In the genomic region with DNA sequence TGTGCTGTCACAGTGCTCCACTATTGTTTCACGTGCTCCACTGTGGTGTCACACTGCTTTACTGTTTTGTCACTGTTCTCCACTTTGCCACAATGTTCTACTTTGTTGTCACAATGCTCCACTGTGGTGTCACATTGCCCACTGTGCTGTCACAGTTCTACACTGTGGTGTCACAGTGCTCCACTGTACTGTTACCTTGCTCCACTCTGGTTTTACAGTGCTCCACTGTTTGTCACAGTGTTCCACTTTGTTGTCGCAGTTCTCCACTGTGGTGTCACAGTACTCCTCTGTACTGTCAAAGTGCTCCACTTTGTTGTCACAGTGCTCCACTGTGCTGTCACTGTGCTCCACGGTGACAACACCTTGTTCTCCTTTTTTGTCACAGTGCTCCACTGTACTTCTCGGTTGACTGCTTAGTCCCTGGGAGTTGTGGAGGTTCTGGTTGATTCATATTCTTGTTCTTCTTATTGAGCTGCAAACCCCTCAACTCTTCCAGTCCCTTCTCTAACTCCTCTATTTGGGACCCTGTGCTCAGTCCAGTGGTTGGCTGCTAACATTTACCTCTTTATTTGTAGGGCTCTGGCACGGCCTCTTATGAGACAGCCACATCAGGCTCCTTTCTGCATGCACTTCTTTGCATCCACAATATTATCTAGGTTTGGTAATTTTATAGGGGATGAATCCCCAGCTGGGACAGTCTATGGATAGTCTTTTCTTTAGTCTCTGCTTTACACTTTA, we compare ENCODE assay signal across 11 mouse cellular contexts.
A peak's percentile ranks its signal among the peaks of the same experiment; 100 is the strongest.
DNase-seq lines count a peak whose midpoint lies in the region; ATAC-seq lines count a peak whose summit lies in the region.
"Had no signal": no experiment of that assay in that cellular context is flagged by ENCODE, and none has a peak within 500 bp of the region (broad histone marks: within the 10 kb centered on the region; RNA-seq: fewer than 3 reads in every experiment).

No protein-coding gene starts in this region.

- WGBS in heart, embryonic 16.5 days: 57% methylated on average over 5 of the region's 5 CpGs
- 44% methylated on average over 5 of the region's 5 CpGs for WGBS in liver, embryonic 16.5 days (ENCODE audit: insufficient replicate concordance)
- 63% methylated on average over 5 of the region's 5 CpGs for WGBS in stomach, embryonic 16.5 days

- H3K4me3 ChIP-seq in heart, embryonic 16.5 days (ENCODE audit: low read length): no peak overlapping the region
- H3K4me3 ChIP-seq in liver, embryonic 16.5 days (ENCODE audit: low read depth, low read length): no peak overlapping the region
- H3K4me3 ChIP-seq in stomach, embryonic 16.5 days (replicated peaks; ENCODE audit: low read length): no peak overlapping the region
- H3K4me3 ChIP-seq: limb, embryonic 12.5 days had no signal

- no peaks in the 10 kb centered on the region for H3K27me3 ChIP-seq in heart, embryonic 16.5 days (ENCODE audit: control insufficient read depth, insufficient read depth, low read length)
- H3K27me3 ChIP-seq in liver, embryonic 16.5 days (ENCODE audit: control insufficient read depth, insufficient read depth, low read depth, low read length): no peaks in the 10 kb centered on the region
- no peaks in the 10 kb centered on the region for H3K27me3 ChIP-seq in stomach, embryonic 16.5 days (ENCODE audit: control insufficient read depth, insufficient read depth, low read length)
- H3K27me3 ChIP-seq: CH12.LX; limb, embryonic 12.5 days had no signal

- no peak overlapping the region for H3K27ac ChIP-seq in heart, embryonic 16.5 days (ENCODE audit: low read length)
- H3K27ac ChIP-seq in liver, embryonic 16.5 days (ENCODE audit: low read length): no peak overlapping the region
- no peak overlapping the region for H3K27ac ChIP-seq in stomach, embryonic 16.5 days (ENCODE audit: low read length)
- H3K27ac ChIP-seq: limb, embryonic 12.5 days had no signal

- no peak overlapping the region for H3K9ac ChIP-seq in heart, embryonic 16.5 days (ENCODE audit: low read length)
- no peak overlapping the region for H3K9ac ChIP-seq in liver, embryonic 16.5 days (ENCODE audit: low read depth, low read length)
- no peak overlapping the region for H3K9ac ChIP-seq in stomach, embryonic 16.5 days (ENCODE audit: low read length)
- H3K9ac ChIP-seq: limb, embryonic 12.5 days had no signal

- 0 out of 2 replicates have a peak, but pooled peaks have one; percentile 3 for ATAC-seq in heart, embryonic 16.5 days (replicated peaks; ENCODE audit: extremely low read depth, insufficient read depth, low FRiP score)
- ATAC-seq in liver, embryonic 16.5 days (ENCODE audit: low read depth): peak; percentile 6; the same call in 1 of the 2 replicates
- peak; percentile 24 for ATAC-seq in stomach, embryonic 16.5 days (ENCODE audit: insufficient read depth, low FRiP score)

- peaks cover 44% of the 10 kb centered on the region for H3K9me3 ChIP-seq in heart, embryonic 16.5 days (replicated peaks; ENCODE audit: control insufficient read depth, low read length)
- H3K9me3 ChIP-seq in liver, embryonic 16.5 days (replicated peaks; ENCODE audit: control insufficient read depth, low read length): peaks cover 10% of the 10 kb centered on the region
- H3K9me3 ChIP-seq in stomach, embryonic 16.5 days (replicated peaks; ENCODE audit: control insufficient read depth, low read length): peaks cover 34% of the 10 kb centered on the region; the same call in 1 of the 2 replicates

- H3K36me3 ChIP-seq in heart, embryonic 16.5 days (ENCODE audit: control insufficient read depth, insufficient read depth): no peaks in the 10 kb centered on the region
- no peaks in the 10 kb centered on the region for H3K36me3 ChIP-seq in liver, embryonic 16.5 days (ENCODE audit: control insufficient read depth, insufficient read depth)
- H3K36me3 ChIP-seq in stomach, embryonic 16.5 days (ENCODE audit: control insufficient read depth, insufficient read depth, low read length): no peaks in the 10 kb centered on the region
- H3K36me3 ChIP-seq: limb, embryonic 12.5 days had no signal

- no peaks in the 10 kb centered on the region for H3K4me1 ChIP-seq in heart, embryonic 16.5 days (ENCODE audit: control insufficient read depth, insufficient read depth, low read length)
- H3K4me1 ChIP-seq in liver, embryonic 16.5 days (ENCODE audit: control insufficient read depth, low read depth, low read length): no peaks in the 10 kb centered on the region
- H3K4me1 ChIP-seq in stomach, embryonic 16.5 days (ENCODE audit: control insufficient read depth, insufficient read depth, low read length): no peaks in the 10 kb centered on the region
- H3K4me1 ChIP-seq: limb, embryonic 12.5 days had no signal

- H3K4me2 ChIP-seq in heart, embryonic 16.5 days (ENCODE audit: low read depth, low read length): no peak overlapping the region
- H3K4me2 ChIP-seq in liver, embryonic 16.5 days (ENCODE audit: low read depth, low read length): no peak overlapping the region
- no peak overlapping the region for H3K4me2 ChIP-seq in stomach, embryonic 16.5 days (ENCODE audit: low read depth, low read length)
- H3K4me2 ChIP-seq: limb, embryonic 12.5 days had no signal

- intact Hi-C loops in heart, postnatal 14 days (cut with DNase I): no loop called here
- intact Hi-C loops in left cerebral cortex, postnatal 25 days (cut with DNase I): no loop called here

- DNase-seq in heart, postnatal 14 days: no peak
- peak; percentile 43 for DNase-seq in testis, postnatal 10 days (ENCODE audit: low spot score)
- no peak for DNase-seq in testis, postnatal 14 days (ENCODE audit: low spot score)
- no peak for DNase-seq in left cerebral cortex, postnatal 25 days (ENCODE audit: low spot score in 2 of 2)
- DNase-seq in kidney, adult 9 months: no peak
- DNase-seq: kidney, postnatal 36 days had no signal
